Mouse (Mus musculus) stomach, postnatal 0 days (tissue): ENCODE measurements around the gene Vta1.

Experiments used
- CTCF ChIP-seq: IDR thresholded peaks from 2 replicates; pipeline ENCODE4 v1.5.1; 2016; ENCODE audit warnings: antibody characterized with exemption, low read depth, mild to moderate bottlenecking, moderate library complexity
- EP300 ChIP-seq: optimal IDR thresholded peaks from 2 replicates; pipeline ENCODE3; 2016; ENCODE audit warnings: antibody characterized with exemption

DNA sequence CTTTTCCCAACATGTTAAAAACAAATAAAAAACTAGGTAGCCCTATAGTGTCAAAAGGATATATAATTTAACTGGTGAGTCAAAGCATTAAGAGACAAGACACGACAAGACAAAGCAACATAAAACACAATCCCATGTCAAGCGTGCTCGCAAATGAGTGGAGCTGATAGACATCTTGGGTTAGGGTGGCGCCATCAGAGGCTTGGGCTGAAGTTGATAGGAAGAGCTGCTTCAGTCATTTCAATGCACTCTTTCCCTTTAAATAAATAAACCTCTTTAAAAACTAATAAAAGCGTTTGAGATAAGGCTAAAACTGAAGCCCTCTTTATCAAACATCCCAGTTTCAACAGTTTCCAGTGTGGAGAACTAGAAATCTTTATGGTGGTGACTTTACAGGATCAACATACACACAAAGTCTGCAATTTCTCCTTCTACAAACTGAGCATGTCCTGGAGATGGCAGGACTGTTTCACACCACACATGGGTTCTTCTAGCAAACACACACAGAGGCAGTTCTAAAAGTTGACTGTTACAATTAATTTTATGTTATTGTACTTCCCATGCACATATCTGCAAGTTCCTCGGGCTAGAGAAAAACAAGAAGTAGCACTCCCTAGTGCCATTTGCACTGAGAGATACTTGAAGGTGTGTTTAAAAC lies 16.4 kb downstream of the Vta1 start:
- TF ChIP-seq CTCF (no peak), EP300 (no peak)
